Mouse (Mus musculus) left cerebral cortex, postnatal 36 days (tissue): Measurements from ENCODE around the gene Rbm12b1. TPM values are rescaled to one million over a fixed set of nuclear protein-coding genes. Genes with fewer than 3 reads are reported as not detected.
"Not testable (repeated sequence)": the region's sequence is repeated elsewhere in the genome, so short reads cannot be mapped to it uniquely, and the experiment has no call there.

Source experiments
- DNase-seq, 2 experiments: peaks; one replicate each; pipeline ENCODE4 v3.0.0; 2021 to 2022; ENCODE audit warnings: low spot score in 2 of 2, mixed read lengths in 1 of 2
- intact Hi-C: fragments of 180-260 bp; cut with DNase I; formaldehyde crosslinking; loops from one replicate; pipeline ENCODE4 v1.15.1; 2025
- total RNA-seq, 2 experiments: library from RNA; stranded (reverse); gene quantifications; 2 replicates each; pipeline ENCODE4 v1.2.3; 2021

The Rbm12b1 gene
- total RNA-seq, result 10 to 100 TPM; 17.0 to 23.9 TPM

DNA sequence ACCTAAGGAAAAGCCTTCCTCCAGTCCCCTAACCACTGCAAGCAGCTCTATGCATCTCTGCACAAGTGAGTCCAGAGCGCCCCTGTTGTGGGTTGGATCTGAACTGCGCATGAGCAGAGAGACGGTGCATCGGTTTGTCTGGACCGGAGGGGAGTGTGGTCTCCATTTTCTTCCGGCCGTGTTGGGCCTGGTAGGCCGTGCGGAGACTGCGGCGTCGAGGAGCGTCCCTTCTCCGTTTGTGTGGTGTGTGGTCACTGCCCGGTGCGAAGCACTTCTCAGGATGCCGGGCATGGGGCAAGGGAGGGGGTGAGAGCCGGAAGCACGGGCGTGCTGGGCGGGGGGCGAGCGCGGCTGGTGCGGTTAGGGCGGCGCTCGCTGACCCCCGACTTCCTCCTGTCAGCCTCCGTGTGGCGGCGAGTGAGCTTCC is at the start of gene Rbm12b1:
Gene Rbm12b1 (plus strand): TSS at position 124 of the 427 bp plus-strand sequence.
- DNase-seq, result peak; percentile 87 to 88
- intact Hi-C loops, result not testable (repeated sequence)

GRCm38 (mm10) chr4:12140592-12141062 is 563 bp downstream of the Rbm12b1 start:
- peak in 1 of 2 experiments; percentile 21 for DNase-seq

DNA sequence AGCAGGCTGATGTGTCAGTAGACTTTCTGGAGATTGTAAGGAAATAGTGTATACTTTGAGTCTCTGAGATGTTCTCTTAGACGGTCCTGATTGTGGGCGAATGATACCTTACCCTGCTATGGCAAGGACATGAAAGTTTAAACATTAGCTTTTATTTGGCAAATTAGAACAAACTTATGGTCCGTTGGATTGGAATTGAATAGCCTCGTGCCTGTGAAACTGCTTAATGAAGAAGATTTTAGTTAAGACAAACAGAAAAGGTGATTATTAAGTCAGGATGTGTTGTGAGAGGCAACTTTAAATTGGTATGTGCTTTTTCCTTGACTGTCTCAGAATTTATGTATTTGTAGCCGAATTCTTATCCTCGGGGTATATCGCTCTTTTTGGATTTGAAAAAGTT is 1.5 kb downstream of the Rbm12b1 start:
- DNase-seq, intact Hi-C loops: not testable (repeated sequence)

More at GRCm38 (mm10) chr4:12140592-12141062, 563 bp downstream of the Rbm12b1 start:
- intact Hi-C loops, result not testable (repeated sequence)

DNA sequence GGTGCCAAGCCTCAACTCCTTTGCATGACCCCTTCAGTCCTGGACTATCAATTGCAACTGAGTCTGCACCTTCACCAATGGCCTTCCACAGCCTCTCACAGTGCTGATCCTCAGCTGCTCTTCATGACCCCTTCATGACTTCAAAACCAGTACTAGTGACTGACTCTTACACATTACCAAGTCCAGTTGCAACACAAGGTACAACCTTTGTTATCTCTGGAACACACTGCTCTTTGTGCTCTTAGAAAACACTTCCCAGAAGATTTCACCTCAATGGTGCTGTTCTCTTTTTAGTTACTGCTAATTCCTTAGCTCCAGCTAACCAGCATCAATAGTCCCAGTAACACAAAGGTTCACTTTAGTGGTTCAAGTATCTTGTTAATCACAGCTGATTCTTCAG is 7.6 kb downstream of the Rbm12b1 start:
- DNase-seq, result no peak
- intact Hi-C loops, result no loop called here

- intact Hi-C loops, result no loop called here
- no peak for DNase-seq
Measured at GRCm38 (mm10) chr4:12170986-12171317, 30.9 kb downstream of the Rbm12b1 start.

DNA sequence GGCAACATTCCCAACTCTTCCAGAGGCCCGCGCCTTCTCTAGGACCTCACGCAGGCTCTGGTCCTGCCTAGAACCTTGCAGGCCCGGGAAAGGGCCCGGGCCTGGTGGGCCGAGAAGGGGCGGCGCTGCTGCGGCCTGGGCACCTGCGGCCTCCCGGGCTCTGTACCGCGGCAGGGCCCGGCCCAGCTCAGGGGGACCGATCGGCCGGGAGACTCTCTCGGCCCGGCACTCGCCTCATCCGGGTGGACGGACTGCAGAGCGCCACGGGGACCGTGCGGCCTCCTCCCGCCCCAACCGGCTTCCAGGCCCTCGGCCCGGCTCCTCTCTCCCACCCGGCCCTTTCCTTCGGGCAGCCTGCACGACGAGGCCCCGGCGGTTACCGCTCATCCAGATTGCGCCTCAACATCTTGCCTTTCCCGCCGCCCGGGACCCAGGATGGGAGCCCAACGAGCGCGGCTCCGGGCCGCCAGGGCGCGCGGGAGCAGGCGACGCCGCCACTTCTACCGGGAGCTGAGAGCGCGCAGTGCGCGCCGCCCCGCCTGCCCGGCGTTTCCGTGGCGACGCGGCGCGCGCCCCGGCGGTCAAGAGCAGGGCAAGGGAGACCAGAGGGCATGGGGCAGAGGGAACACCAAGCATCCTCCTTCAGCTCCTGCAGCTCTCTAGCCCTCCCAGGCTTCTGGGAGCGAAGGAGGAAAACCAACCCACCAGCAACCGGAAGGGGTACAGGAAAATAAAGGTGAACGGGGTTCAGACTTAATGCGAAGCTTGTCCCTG is 31.4 kb downstream of the Rbm12b1 start, which contains the start of gene Fam92a:
Gene Fam92a (minus strand): TSS at position 698 of the 774 bp plus-strand sequence.
- DNase-seq, result peak; percentile 72 to 78
- intact Hi-C loops, result no loop called here

- intact Hi-C loops, result no loop called here
- DNase-seq, result peak; percentile 42 to 48
Measured at GRCm38 (mm10) chr4:12178992-12179391, 38.9 kb downstream of the Rbm12b1 start.

Other genes starting within 250 kb of the Rbm12b1 start
- gene Gm10604, start 159.0 kb upstream of the Rbm12b1 start, total RNA-seq, result not detected
- gene Rbm12b2, start 50.8 kb upstream of the Rbm12b1 start, total RNA-seq, result 10 to 100 TPM; 13.7 to 19.9 TPM
- 10 to 100 TPM; 72.2 to 82.9 TPM for gene Fam92a, start 31.8 kb downstream of the Rbm12b1 start, total RNA-seq